Mouse (Mus musculus): ENCODE data around the gene Zdhhc8. TPM values are rescaled to one million over a fixed set of nuclear protein-coding genes. Genes with fewer than 3 reads are reported as not detected.

Zdhhc8 gene
- total RNA-seq, 2 experiments from 2014 or later: 19.7 to 21.5 TPM

Small RNAs within 50 kb of the gene (microRNA-seq; reads per million reads assigned to microRNA genes)
- gene Gm24572 (ENCODE audit: borderline number of aligned reads in 2 of 2) (0 reads per million in 2 experiments), gene Mir1306 (ENCODE audit: borderline number of aligned reads in 2 of 2) (215 to 280 reads per million in 2 experiments)

Other genes with a start within 250 kb of the Zdhhc8 start
- 10 to 100 TPM; 43.2 to 44.0 TPM for gene Dgcr6, start 182.3 kb downstream of the Zdhhc8 start, total RNA-seq (2021)
- gene Prodh, start 144.9 kb downstream of the Zdhhc8 start, total RNA-seq (2021): 10 to 100 TPM; 23.6 to 28.4 TPM
- gene Rtn4r, start 107.5 kb downstream of the Zdhhc8 start, total RNA-seq (2021): 1 to 10 TPM; 2.1 to 6.0 TPM
- gene Ccdc188, start 17.3 kb downstream of the Zdhhc8 start, total RNA-seq (2021): not detected
- 10 to 100 TPM; 16.1 to 19.8 TPM for gene Trmt2a, start 13.5 kb upstream of the Zdhhc8 start, total RNA-seq (2021)
- 10 to 100 TPM; 34.5 to 42.1 TPM for gene Ranbp1, start 13.6 kb upstream of the Zdhhc8 start, total RNA-seq (2021)
- not detected for gene Gm49776, start 23.2 kb upstream of the Zdhhc8 start, total RNA-seq (2021)
- 10 to 100 TPM; 12.7 to 14.6 TPM for gene Dgcr8, start 54.1 kb upstream of the Zdhhc8 start, total RNA-seq (2021)
- 100 to 1,000 TPM; 152 to 177 TPM for gene Tango2, start 113.0 kb upstream of the Zdhhc8 start, total RNA-seq (2021)
- 10 to 100 TPM; 21.1 to 25.6 TPM for gene Arvcf, start 113.0 kb upstream of the Zdhhc8 start, total RNA-seq (2021)
- 10 to 100 TPM; 41.0 to 42.8 TPM for gene Txnrd2, start 191.2 kb upstream of the Zdhhc8 start, total RNA-seq (2021)
- 100 to 1,000 TPM; 130 to 150 TPM for gene Comt, start 191.7 kb upstream of the Zdhhc8 start, total RNA-seq (2021)